Mouse (Mus musculus) embryo, embryonic 11.5 days (tissue): ENCODE data around the gene Gm11492.

Experiments
- DNase-seq: peaks from one replicate; pipeline ENCODE4 v3.0.0-alpha.2; 2012; ENCODE audit warnings: low read depth, low spot score

Gm11492 gene

DNA sequence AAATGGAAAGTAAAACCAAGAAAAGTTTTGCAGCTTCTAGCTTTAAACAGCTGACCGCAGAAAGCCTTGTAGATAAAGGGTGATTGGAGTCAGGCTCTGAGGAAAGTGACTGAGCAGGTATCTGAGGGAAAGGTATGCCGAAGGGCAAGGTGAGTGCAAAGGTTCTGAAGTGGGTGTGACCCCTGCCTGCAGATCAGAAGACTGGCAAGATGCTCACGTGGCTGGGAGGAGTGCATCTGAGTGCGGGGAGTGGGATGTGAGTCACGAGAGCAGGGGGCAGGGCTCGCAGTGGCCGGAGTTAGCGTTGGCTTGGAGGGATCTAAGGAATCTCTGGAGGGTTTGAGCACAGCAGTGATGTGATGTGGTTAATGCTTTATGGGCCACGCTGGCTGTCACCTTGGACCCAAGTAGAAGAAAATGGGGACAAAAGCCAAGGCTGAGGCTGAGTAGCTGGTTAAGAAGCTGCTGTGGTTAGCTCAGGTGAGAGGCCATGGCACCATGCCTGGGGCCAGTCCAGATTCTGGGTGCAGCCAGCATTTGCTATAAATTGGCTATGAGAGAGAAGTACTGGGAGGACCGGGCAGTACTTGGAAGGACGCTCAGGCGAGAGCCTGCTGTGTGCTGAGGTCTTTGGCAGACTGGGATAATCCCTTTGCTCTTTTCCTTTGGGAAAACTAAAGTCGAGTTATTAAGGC lies 33.1 kb downstream of the Gm11492 start:
- no peak for DNase-seq

DNA sequence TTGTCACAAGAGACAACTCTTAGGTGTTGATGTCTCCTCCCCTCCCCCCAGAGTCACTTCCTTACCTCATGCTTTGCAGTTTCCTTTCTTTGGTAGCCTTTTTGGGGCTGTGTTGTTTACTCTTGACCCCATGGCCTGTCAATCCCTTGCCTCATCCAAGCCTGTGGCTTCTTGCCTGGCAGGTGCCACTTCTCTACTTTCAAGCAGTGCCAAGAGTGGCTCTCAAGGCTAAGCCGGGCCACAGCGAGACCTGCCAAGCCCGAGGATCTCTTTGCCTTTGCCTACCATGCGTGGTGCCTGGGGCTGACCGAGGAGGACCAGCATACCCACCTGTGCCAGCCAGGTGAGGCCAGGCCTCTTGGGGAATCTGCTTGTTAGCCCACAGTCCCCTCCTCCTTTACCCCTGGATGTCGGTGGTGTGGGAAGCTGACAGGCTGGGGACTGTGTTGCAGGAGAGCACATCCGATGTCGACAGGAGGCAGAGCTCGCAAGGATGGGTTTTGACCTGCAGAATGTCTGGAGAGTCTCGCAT lies 33.9 kb downstream of the Gm11492 start:
- DNase-seq = no peak

DNA sequence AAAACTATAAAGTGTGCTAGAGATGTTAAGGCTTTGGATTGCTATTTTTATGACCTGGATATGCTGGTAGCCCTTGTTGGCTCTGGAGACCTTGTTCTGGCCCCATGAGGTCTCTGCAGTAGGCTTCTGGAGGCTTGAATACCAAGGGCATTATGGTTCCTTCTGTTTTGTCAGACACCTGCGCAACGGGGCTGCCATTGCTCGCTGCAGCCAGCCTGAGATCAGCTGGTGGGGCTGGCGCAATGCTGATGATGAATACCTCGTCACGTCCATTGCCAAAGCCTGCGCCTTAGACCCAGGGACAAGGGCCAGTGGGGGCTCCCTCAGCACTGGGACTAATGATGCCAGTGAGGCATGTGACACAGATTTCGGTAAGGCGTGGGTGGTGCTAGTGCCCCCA lies 35.8 kb downstream of the Gm11492 start:
- DNase-seq = no peak

DNA sequence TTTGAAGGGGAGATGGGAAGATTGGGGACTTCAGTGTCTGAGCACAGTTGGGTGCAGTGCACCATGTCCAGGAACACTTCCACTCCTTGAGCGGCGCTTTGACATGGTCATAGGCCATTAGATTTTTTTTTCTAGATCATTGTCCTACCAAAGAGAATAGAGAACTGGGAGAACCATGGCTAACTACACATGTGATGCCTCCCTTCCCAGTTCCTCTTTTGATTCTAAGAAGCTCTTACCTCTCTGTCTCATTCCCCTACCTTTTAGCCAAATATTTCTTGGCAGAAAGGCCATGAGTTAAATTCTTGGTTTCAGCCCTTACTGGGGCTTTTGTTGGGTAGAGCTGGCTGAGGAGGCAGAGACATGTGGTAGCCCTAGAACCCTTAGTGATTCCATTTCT lies 37.1 kb downstream of the Gm11492 start:
- no peak for DNase-seq

GRCm38 (mm10) chr11:87609264-87609663 lies 42.8 kb downstream of the Gm11492 start:
- no peak for DNase-seq

DNA sequence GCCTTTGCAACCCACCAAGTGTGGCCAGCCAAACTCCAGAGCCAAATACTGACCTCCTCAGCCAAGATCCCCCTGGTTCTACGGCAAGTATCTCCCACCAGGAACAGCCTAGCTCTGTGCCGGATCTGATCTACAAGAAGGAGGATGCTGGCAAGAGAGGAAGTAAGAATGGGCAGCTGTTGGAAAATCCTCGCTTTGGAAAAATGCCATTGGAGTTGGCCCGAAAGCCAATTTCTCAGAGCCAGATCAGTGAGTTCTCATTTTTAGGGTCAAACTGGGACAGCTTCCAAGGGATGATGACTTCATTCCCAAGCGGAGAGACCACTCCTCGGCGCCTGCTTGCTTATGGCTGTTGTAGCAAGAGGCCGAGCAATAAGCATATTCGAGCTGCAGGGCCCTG lies 45.1 kb downstream of the Gm11492 start:
- no peak for DNase-seq

- DNase-seq = no peak
Measured at GRCm38 (mm10) chr11:87613972-87614371, 47.5 kb downstream of the Gm11492 start.

GRCm38 (mm10) chr11:87615551-87615950 lies 49.1 kb downstream of the Gm11492 start:
- no peak for DNase-seq

GRCm38 (mm10) chr11:87615952-87616351 lies 49.5 kb downstream of the Gm11492 start:
- no peak for DNase-seq

- DNase-seq = no peak
Measured at GRCm38 (mm10) chr11:87616790-87617474, 50.5 kb downstream of the Gm11492 start, which contains the start of gene Hsf5. TSS of gene Hsf5 (plus strand) at chr11:87617164.

DNA sequence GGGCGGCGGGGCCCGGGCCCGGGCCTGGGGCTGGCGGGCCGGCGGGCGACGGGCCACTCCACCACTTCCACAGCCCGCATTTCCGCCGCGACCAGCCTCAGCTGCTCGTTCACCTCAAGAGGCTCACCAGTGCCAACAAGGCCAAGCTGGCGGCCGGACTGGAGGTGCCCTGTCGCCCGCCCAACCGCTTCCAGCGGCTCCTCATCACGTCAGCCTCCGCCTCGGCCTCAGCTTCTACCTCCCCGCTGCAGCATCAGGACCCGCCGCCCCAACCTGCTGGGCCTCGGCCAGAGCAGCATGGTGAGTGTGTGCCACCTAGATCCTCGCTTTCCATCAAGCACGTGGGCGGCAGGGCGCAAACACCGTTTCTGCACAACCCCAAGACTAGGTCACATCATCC lies 51.2 kb downstream of the Gm11492 start:
- DNase-seq = no peak
